Mouse (Mus musculus) midbrain, embryonic 16.5 days (tissue): ENCODE measurements at regions not wholly inside any gene's neighbourhood (a gene's known extent, or its start where the extent isn't known, plus 50 kb on each side); places are given as distances from the start of the nearest gene placed in this dataset.

Source experiments
- ATAC-seq: fragments of 200-750 bp; cut with Nextera tagmentation; 2 replicates; pipeline ENCODE4 v1.8.0; 2017; ENCODE audit warnings: moderate TSS enrichment
- H3K27ac ChIP-seq: fragments of 300-500 bp; sonication (generic); 2 replicates; pipeline ENCODE4 v1.5.1; 2014; ENCODE audit warnings: mild to moderate bottlenecking, low read length, mixed read lengths
- H3K27me3 ChIP-seq: fragments of 300-500 bp; sonication (generic); 2 replicates; pipeline ENCODE4 v1.6.1; 2014; ENCODE audit warnings: low read depth, low read length, mixed read lengths; ENCODE audit not compliant: control insufficient read depth, insufficient read depth
- H3K36me3 ChIP-seq: fragments of 300-500 bp; sonication (generic); 2 replicates; pipeline ENCODE4 v1.6.1; 2014; ENCODE audit warnings: mild to moderate bottlenecking, low read length, moderate library complexity, mixed read lengths; ENCODE audit not compliant: control insufficient read depth, insufficient read depth
- H3K4me1 ChIP-seq: fragments of 300-500 bp; sonication (generic); 2 replicates; pipeline ENCODE4 v1.6.1; 2014; ENCODE audit warnings: mild to moderate bottlenecking, low read length, mixed read lengths; ENCODE audit not compliant: control insufficient read depth, insufficient read depth
- H3K4me2 ChIP-seq: fragments of 300-500 bp; sonication (generic); 2 replicates; pipeline ENCODE4 v1.6.1; 2014; ENCODE audit warnings: mild to moderate bottlenecking, low read length, mixed read lengths
- H3K4me3 ChIP-seq: fragments of 300-500 bp; sonication (generic); 2 replicates; pipeline ENCODE4 v1.5.1; 2014; ENCODE audit warnings: low read depth, mild to moderate bottlenecking, low read length, moderate library complexity, mixed read lengths
- H3K9ac ChIP-seq: fragments of 300-500 bp; sonication (generic); 2 replicates; pipeline ENCODE4 v1.6.1; 2014; ENCODE audit warnings: low read depth, low read length, mixed read lengths
- H3K9me3 ChIP-seq: fragments of 300-500 bp; sonication (generic); replicated peaks from 2 replicates; pipeline ENCODE4 v1.6.1; 2014; ENCODE audit warnings: mild to moderate bottlenecking, low read length, mixed read lengths; ENCODE audit not compliant: control insufficient read depth, poor library complexity, severe bottlenecking
- WGBS: fragments of 180-500 bp; shearing (Covaris S2); extraction: QIAGEN DNeasy Blood & Tissue Kit; methylation state at CpG from one replicate; pipeline ENCODE4 v1.1.7; 2014; 5-methylcytosine and 5-hydroxymethylcytosine counted together

GRCm38 (mm10) chr16:51809120-51809519 lies 221.9 kb upstream of the Cblb start:
- ATAC-seq, result no peak
- 92% methylated on average over 2 of the region's 2 CpGs for WGBS
- H3K36me3 ChIP-seq, result no peaks in the 10 kb centered on the region
- H3K4me1 ChIP-seq, result no peaks in the 10 kb centered on the region
- H3K9me3 ChIP-seq, result 0 out of 2 replicates have a peak, but pooled peaks cover 3% of the 10 kb centered on the region
- H3K27ac ChIP-seq, result no peak overlapping the region
- no peak overlapping the region for H3K4me3 ChIP-seq
- no peak overlapping the region for H3K4me2 ChIP-seq
- no peaks in the 10 kb centered on the region for H3K27me3 ChIP-seq
- no peak overlapping the region for H3K9ac ChIP-seq

DNA sequence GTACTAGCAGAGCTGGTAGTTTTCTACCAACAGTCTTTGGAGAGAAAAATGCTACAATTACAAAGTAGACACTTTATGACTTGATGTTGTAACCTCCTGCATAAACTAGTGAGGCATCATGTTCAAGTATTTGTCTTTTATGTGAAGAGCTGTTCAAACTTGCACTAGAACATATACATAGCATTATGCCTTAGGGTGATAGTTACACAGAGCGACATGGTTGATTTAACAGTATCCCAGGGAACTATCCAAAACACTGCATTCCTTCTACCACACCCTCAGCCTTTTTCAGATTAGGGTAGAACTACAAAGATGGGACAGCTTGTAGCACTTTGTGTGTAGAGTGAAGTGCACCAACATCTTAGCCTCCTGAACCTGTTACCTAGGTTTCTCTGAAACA lies 220.0 kb upstream of the Cblb start:
- no peak for ATAC-seq
- Histone ChIP-seq H3K4me2 (no peak overlapping the region), H3K4me1 (no peaks in the 10 kb centered on the region), H3K9me3 (0 out of 2 replicates have a peak, but pooled peaks cover 3% of the 10 kb centered on the region), H3K4me3 (no peak overlapping the region), H3K9ac (no peak overlapping the region), H3K36me3 (no peaks in the 10 kb centered on the region), H3K27me3 (no peaks in the 10 kb centered on the region), H3K27ac (no peak overlapping the region)
- 96% methylated on average over 1 of the region's 1 CpGs for WGBS

- H3K4me3 ChIP-seq, result no peak overlapping the region
- no peaks in the 10 kb centered on the region for H3K9me3 ChIP-seq
- H3K9ac ChIP-seq, result no peak overlapping the region
- no peak overlapping the region for H3K4me2 ChIP-seq
- no peak overlapping the region for H3K27ac ChIP-seq
- no peaks in the 10 kb centered on the region for H3K27me3 ChIP-seq
- WGBS, result 73% methylated on average over 3 of the region's 3 CpGs
- no peaks in the 10 kb centered on the region for H3K36me3 ChIP-seq
- no peak for ATAC-seq
- no peaks in the 10 kb centered on the region for H3K4me1 ChIP-seq
Observed at GRCm38 (mm10) chr16:51842770-51843169, 188.3 kb upstream of the Cblb start.

GRCm38 (mm10) chr16:51845539-51845938 lies 185.5 kb upstream of the Cblb start:
- Histone ChIP-seq H3K9me3 (no peaks in the 10 kb centered on the region), H3K36me3 (no peaks in the 10 kb centered on the region), H3K4me3 (no peak overlapping the region), H3K27ac (no peak overlapping the region), H3K4me2 (no peak overlapping the region), H3K9ac (no peak overlapping the region), H3K4me1 (no peaks in the 10 kb centered on the region), H3K27me3 (no peaks in the 10 kb centered on the region)
- ATAC-seq, result no peak
- WGBS, result 49% methylated on average over 4 of the region's 4 CpGs

GRCm38 (mm10) chr16:51880711-51881110 lies 150.3 kb upstream of the Cblb start:
- H3K4me1 ChIP-seq, result no peaks in the 10 kb centered on the region
- no peak overlapping the region for H3K4me2 ChIP-seq
- no peak overlapping the region for H3K27ac ChIP-seq
- H3K9me3 ChIP-seq, result no peaks in the 10 kb centered on the region
- H3K9ac ChIP-seq, result no peak overlapping the region
- no peak overlapping the region for H3K4me3 ChIP-seq
- ATAC-seq, result no peak
- 67% methylated on average over 4 of the region's 4 CpGs for WGBS
- no peaks in the 10 kb centered on the region for H3K36me3 ChIP-seq
- H3K27me3 ChIP-seq, result no peaks in the 10 kb centered on the region

- no peaks in the 10 kb centered on the region for H3K36me3 ChIP-seq
- 66% methylated on average over 2 of the region's 2 CpGs for WGBS
- no peak overlapping the region for H3K9ac ChIP-seq
- ATAC-seq, result no peak
- no peaks in the 10 kb centered on the region for H3K9me3 ChIP-seq
- H3K27ac ChIP-seq, result no peak overlapping the region
- no peaks in the 10 kb centered on the region for H3K4me1 ChIP-seq
- no peaks in the 10 kb centered on the region for H3K27me3 ChIP-seq
- H3K4me3 ChIP-seq, result no peak overlapping the region
- H3K4me2 ChIP-seq, result no peak overlapping the region
Observed at GRCm38 (mm10) chr16:51881127-51881526, 149.9 kb upstream of the Cblb start.

GRCm38 (mm10) chr16:51883813-51884212 lies 147.2 kb upstream of the Cblb start:
- no peak overlapping the region for H3K27ac ChIP-seq
- H3K4me1 ChIP-seq, result no peaks in the 10 kb centered on the region
- no peak overlapping the region for H3K9ac ChIP-seq
- no peak overlapping the region for H3K4me2 ChIP-seq
- ATAC-seq, result no peak
- H3K9me3 ChIP-seq, result no peaks in the 10 kb centered on the region
- no peaks in the 10 kb centered on the region for H3K27me3 ChIP-seq
- H3K4me3 ChIP-seq, result no peak overlapping the region
- WGBS, result 87% methylated on average over 2 of the region's 2 CpGs
- H3K36me3 ChIP-seq, result no peaks in the 10 kb centered on the region

- Histone ChIP-seq H3K4me3 (no peak overlapping the region), H3K27me3 (no peaks in the 10 kb centered on the region), H3K9ac (no peak overlapping the region), H3K9me3 (no peaks in the 10 kb centered on the region), H3K36me3 (no peaks in the 10 kb centered on the region), H3K27ac (no peak overlapping the region), H3K4me1 (no peaks in the 10 kb centered on the region), H3K4me2 (no peak overlapping the region)
- ATAC-seq, result no peak
- WGBS, result 87% methylated on average over 5 of the region's 5 CpGs
Observed at GRCm38 (mm10) chr16:51887496-51887895, 143.5 kb upstream of the Cblb start.

- no peaks in the 10 kb centered on the region for H3K9me3 ChIP-seq
- no peaks in the 10 kb centered on the region for H3K27me3 ChIP-seq
- H3K4me2 ChIP-seq, result no peak overlapping the region
- WGBS, result 96% methylated on average over 2 of the region's 2 CpGs
- no peak overlapping the region for H3K27ac ChIP-seq
- H3K4me3 ChIP-seq, result no peak overlapping the region
- H3K9ac ChIP-seq, result no peak overlapping the region
- H3K4me1 ChIP-seq, result no peaks in the 10 kb centered on the region
- ATAC-seq, result no peak
- H3K36me3 ChIP-seq, result no peaks in the 10 kb centered on the region
Observed at GRCm38 (mm10) chr16:51905588-51905987, 125.4 kb upstream of the Cblb start.

- Histone ChIP-seq H3K27ac (no peak overlapping the region), H3K4me3 (no peak overlapping the region), H3K36me3 (no peaks in the 10 kb centered on the region), H3K9ac (no peak overlapping the region), H3K9me3 (no peaks in the 10 kb centered on the region), H3K4me1 (no peaks in the 10 kb centered on the region), H3K4me2 (no peak overlapping the region), H3K27me3 (no peaks in the 10 kb centered on the region)
- no peak for ATAC-seq
- WGBS, result 87% methylated on average over 4 of the region's 4 CpGs
Observed at GRCm38 (mm10) chr16:51906686-51907085, 124.3 kb upstream of the Cblb start.
